Mouse (Mus musculus): Measurements from ENCODE around the gene Mylk.

- no peak for TF ChIP-seq HCFC1 (IDR thresholded peaks at IDR 0.05; ENCODE audit: low read depth, low read length)
- no peak for TF ChIP-seq CHD1 (IDR thresholded peaks at IDR 0.05; ENCODE audit: low read depth, low read length)
- TF ChIP-seq USF1 (IDR thresholded peaks at IDR 0.05; ENCODE audit: low read depth, low read length): no peak
- no peak for TF ChIP-seq CTCF (conservative IDR thresholded peaks at IDR 0.05 in 1 of 2, IDR thresholded peaks at IDR 0.05 in 1 of 2; ENCODE audit: low read depth in 2 of 2, low read length in 2 of 2)
- no peak for TF ChIP-seq MYC (IDR thresholded peaks at IDR 0.05; ENCODE audit: low read depth, low read length)
- no peak for TF ChIP-seq GABPA (IDR thresholded peaks at IDR 0.05; ENCODE audit: insufficient replicate concordance, low read depth, low read length)
- no peak for TF ChIP-seq POLR2A (IDR thresholded peaks at IDR 0.05; ENCODE audit: low read depth, low read length)
- no peak for TF ChIP-seq EP300 (IDR thresholded peaks at IDR 0.05; ENCODE audit: low read length)
Observed at GRCm38 (mm10) chr16:35034971-35035370, 290.0 kb downstream of the Mylk start.

All from CH12.LX (cell line).